In genomic region chr13:96967822-96968221, GRCm38 (mm10) we compare ENCODE assay signal across 19 mouse cellular contexts. TPM values are rescaled to one million over a fixed set of nuclear protein-coding genes. Genes with fewer than 3 reads are reported as not detected.
DNase-seq lines count a peak whose midpoint lies in the region; ATAC-seq lines count a peak whose summit lies in the region.
"Had no signal": no experiment of that assay in that cellular context is flagged by ENCODE, and none has a peak within 500 bp of the region (broad histone marks: within the 10 kb centered on the region; RNA-seq: fewer than 3 reads in every experiment).

No protein-coding gene starts in this region.

- intact Hi-C loops in heart, postnatal 25 days (cut with DNase I): no loop called here

- peak; percentile 44 for DNase-seq in heart, adult 11 months
- no peak for DNase-seq in heart, postnatal 25 days (ENCODE audit: low spot score)
- peak; percentile 33 for DNase-seq in MEL-GATA-1-ER (ENCODE audit: extremely low read depth, low read depth)
- no peak for DNase-seq in right cerebral cortex, postnatal 36 days (ENCODE audit: low spot score in 2 of 2)
- no peak for DNase-seq in thymus, postnatal 0 days (ENCODE audit: low spot score)
- DNase-seq in spleen, postnatal 36 days (ENCODE audit: low spot score in 2 of 2): no peak
- DNase-seq: adrenal gland, adult 2 months; adrenal gland, postnatal 10 days; adrenal gland, postnatal 25 days; cerebellum, adult 11 months; cerebellum, adult 18-20 months; cerebellum, adult 8-10 months; cerebellum, adult 9-11 months; cerebellum, postnatal 36 days; forebrain, postnatal 0 days had no signal

- peak; percentile 80 for ATAC-seq in granulocyte monocyte progenitor cell, adult 5-6 weeks (replicated peaks; ENCODE audit: poor library complexity, severe bottlenecking)
- ATAC-seq in megakaryocyte progenitor cell, adult 5-6 weeks (replicated peaks; ENCODE audit: poor library complexity): peak; percentile 58
- ATAC-seq: forebrain, embryonic 13.5 days; forebrain, embryonic 15.5 days; forebrain, postnatal 0 days had no signal

RNA-seq across cellular contexts. Expression of gene Gcnt4, which starts 43.3 kb away (rescaled TPM):
- total RNA-seq in heart, postnatal 25 days (2021): under 1 TPM; 0.10 to 0.11 TPM
- total RNA-seq in granulocyte monocyte progenitor cell, adult 5-6 weeks (2014; fragmentation: Nextera tagmentation): 0.69 and 1.1 TPM in 2 replicates
- 0.65 and 0.88 TPM in 2 replicates for total RNA-seq in granulocyte monocyte progenitor cell, adult 5-6 weeks (2017)
- 0.66 and 0.72 TPM in 2 replicates for total RNA-seq in megakaryocyte progenitor cell, adult 5-6 weeks (2015)
- 0.12 and 0.20 TPM in 2 replicates for total RNA-seq in megakaryocyte progenitor cell, adult 5-6 weeks (2017)
- polyA plus RNA-seq in thymus, postnatal 0 days (2015; fragmentation: Nextera tagmentation; extraction: Ambion mirVana): 0.19 and 0.26 TPM in 2 replicates

Comparison
In these comparisons a context has a peak if more than half of its experiments do, and no peak if none do; other contexts are left out.
1. DNase-seq: peak in heart, adult 11 months (single experiment) and MEL-GATA-1-ER (single experiment); none in heart, postnatal 25 days (single experiment), right cerebral cortex, postnatal 36 days (0 of 2), thymus, postnatal 0 days (single experiment) and spleen, postnatal 36 days (0 of 2).